Mouse (Mus musculus): ENCODE results near the gene Primpol.

DNA sequence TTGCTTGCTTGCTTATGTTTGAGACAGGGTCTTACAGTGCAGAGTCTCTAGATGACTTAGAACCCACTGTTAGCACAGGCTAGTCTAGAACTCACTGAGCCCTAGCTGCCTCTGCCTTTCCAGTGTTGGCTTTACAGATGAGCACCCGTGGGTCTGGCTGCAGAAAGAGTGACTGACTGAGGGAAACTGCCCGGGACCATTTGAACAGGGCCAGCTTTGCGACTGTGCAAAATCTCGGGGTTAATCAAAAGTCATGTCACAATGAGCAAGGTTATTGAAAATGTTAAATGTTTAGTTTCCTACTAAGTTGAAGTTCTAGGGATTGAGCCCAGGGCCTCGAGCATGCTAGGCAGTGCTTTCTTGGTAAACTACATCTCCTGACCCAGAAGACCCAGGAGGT lies 71.2 kb downstream of the Primpol start:
- TF ChIP-seq CTCF (IDR thresholded peaks at IDR 0.05; ENCODE audit: insufficient read depth, low read length) = no peak
- TF ChIP-seq POLR2A (IDR thresholded peaks at IDR 0.05; ENCODE audit: borderline replicate concordance, extremely low read depth, low read depth, low read length) = no peak

Measured in lung, adult 2 months (tissue).